Mouse (Mus musculus): ENCODE measurements around the gene Cmip. TPM values are rescaled to one million over a fixed set of nuclear protein-coding genes. Genes with fewer than 3 reads are reported as not detected.

Cmip gene
- polyA plus RNA-seq, 1 experiment from 2014 or later: 146 TPM

DNA sequence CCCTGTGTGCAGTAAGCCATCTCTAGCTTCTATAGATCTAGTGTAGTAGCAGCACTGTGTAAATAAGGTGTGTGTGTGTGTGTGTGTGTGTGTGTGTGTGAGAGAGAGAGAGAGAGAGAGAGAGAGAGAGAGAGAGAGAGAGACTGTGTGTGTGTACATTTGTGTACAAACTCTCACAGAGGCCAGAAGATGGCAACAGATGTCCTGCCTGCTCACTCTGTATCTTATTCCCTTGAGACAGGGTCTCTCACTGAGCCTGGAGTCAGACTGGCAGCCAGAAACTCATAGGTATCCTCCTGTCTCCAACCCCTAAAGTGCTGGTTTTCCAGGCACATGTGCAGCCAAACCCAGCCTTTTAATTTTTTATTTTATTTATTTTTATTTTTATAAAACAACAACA is 221.2 kb downstream of the Cmip start:
- no peak overlapping the region for H3K27ac ChIP-seq (ENCODE audit: low read length)

DNA sequence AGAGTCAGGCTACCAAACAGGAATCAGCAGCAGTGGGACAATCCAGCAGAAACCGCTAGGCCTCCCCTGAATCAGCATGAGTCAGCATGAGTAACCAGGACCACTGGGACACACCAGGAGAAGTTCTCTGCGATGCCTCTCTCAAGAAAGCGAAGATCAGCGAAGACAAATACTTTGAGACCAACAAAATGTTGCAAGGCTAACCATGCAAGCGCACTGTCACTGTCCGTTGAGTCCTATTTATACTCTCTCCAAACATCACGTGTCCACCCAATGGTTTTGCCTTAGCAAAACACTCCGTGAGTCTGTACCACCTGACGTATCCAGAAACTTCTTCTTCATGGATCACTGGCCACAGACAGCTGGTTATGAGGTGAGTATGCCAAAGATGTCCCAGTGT is 223.1 kb downstream of the Cmip start:
- no peaks in the 10 kb centered on the region for H3K36me3 ChIP-seq (ENCODE audit: control insufficient read depth, insufficient read depth, low read length)
- no peaks in the 10 kb centered on the region for H3K27me3 ChIP-seq (ENCODE audit: control insufficient read depth, insufficient read depth, low read depth, low read length)
- no peak overlapping the region for H3K4me2 ChIP-seq (ENCODE audit: low read length)
- WGBS: 93% methylated on average over 9 of the region's 9 CpGs
- no peaks in the 10 kb centered on the region for H3K4me1 ChIP-seq (ENCODE audit: control insufficient read depth, insufficient read depth, low read length)
- no peak overlapping the region for H3K4me3 ChIP-seq (ENCODE audit: low read depth, low read length)
- no peak overlapping the region for H3K9ac ChIP-seq (ENCODE audit: low read depth, low read length)
- no peak overlapping the region for H3K27ac ChIP-seq (ENCODE audit: low read length)
- no peaks in the 10 kb centered on the region for H3K9me3 ChIP-seq (replicated peaks; ENCODE audit: control insufficient read depth, low read length, poor library complexity, severe bottlenecking)
- no peak for ATAC-seq

More for the DNA sequence above, 221.2 kb downstream of the Cmip start:
- no peak overlapping the region for H3K4me2 ChIP-seq (ENCODE audit: low read length)
- no peaks in the 10 kb centered on the region for H3K36me3 ChIP-seq (ENCODE audit: control insufficient read depth, insufficient read depth, low read length)
- H3K4me3 ChIP-seq (ENCODE audit: low read depth, low read length): no peak overlapping the region
- H3K27me3 ChIP-seq (ENCODE audit: control insufficient read depth, insufficient read depth, low read depth, low read length): no peaks in the 10 kb centered on the region
- ATAC-seq: no peak
- no peak overlapping the region for H3K9ac ChIP-seq (ENCODE audit: low read depth, low read length)
- no peaks in the 10 kb centered on the region for H3K9me3 ChIP-seq (replicated peaks; ENCODE audit: control insufficient read depth, low read length, poor library complexity, severe bottlenecking)
- H3K4me1 ChIP-seq (ENCODE audit: control insufficient read depth, insufficient read depth, low read length): no peaks in the 10 kb centered on the region

DNA sequence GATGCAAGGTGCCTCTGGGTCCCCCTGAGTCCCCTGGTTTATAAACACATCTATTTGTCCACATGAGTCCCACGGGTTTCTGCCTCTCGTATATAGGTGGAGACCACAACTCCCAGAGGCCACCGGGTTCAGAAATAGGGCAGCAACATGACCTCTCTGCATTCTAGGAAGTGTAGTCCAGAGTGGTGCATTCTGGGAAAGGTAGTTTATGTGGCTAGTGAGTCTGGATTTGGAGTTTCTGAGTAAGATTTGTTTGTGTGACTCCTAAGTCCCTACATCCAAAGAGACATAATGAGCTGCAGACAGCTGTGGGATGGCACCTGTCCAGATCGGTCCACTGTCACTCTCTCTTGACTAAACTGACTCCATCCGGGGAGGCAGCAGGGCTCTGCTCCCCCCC is 223.7 kb downstream of the Cmip start:
- Histone ChIP-seq H3K27ac (ENCODE audit: low read length) (no peak overlapping the region), H3K9me3 (replicated peaks; ENCODE audit: control insufficient read depth, low read length, poor library complexity, severe bottlenecking) (no peaks in the 10 kb centered on the region), H3K4me1 (ENCODE audit: control insufficient read depth, insufficient read depth, low read length) (no peaks in the 10 kb centered on the region), H3K36me3 (ENCODE audit: control insufficient read depth, insufficient read depth, low read length) (no peaks in the 10 kb centered on the region), H3K27me3 (ENCODE audit: control insufficient read depth, insufficient read depth, low read depth, low read length) (no peaks in the 10 kb centered on the region), H3K9ac (ENCODE audit: low read depth, low read length) (no peak overlapping the region), H3K4me2 (ENCODE audit: low read length) (no peak overlapping the region), H3K4me3 (ENCODE audit: low read depth, low read length) (no peak overlapping the region)
- ATAC-seq: no peak
- 60% methylated on average over 5 of the region's 5 CpGs for WGBS

DNA sequence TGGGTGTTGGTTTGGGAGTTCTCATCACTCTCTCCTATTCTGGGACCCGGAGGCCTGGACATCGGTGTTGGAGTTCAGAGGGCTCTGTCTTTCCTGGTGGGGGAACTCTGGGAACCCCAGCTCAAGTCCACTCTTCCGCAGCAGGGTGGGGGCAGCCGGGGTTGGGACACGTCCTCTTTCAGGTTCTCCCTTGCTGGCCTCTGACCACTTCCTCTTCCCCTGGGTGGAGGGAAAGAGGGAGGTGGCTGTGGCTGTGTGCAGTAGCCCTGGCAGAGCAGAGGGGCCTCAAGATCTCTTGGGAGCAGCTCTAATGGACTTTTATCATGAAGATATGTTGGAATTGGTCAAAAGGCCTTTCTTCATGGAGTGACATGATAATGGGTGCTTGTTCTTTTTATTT is 225.0 kb downstream of the Cmip start:
- no peak for ATAC-seq
- H3K9me3 ChIP-seq (replicated peaks; ENCODE audit: control insufficient read depth, low read length, poor library complexity, severe bottlenecking): no peaks in the 10 kb centered on the region
- no peak overlapping the region for H3K9ac ChIP-seq (ENCODE audit: low read depth, low read length)
- H3K4me2 ChIP-seq (ENCODE audit: low read length): no peak overlapping the region
- H3K36me3 ChIP-seq (ENCODE audit: control insufficient read depth, insufficient read depth, low read length): no peaks in the 10 kb centered on the region
- WGBS: 86% methylated on average over 5 of the region's 5 CpGs
- H3K27ac ChIP-seq (ENCODE audit: low read length): no peak overlapping the region
- no peaks in the 10 kb centered on the region for H3K4me1 ChIP-seq (ENCODE audit: control insufficient read depth, insufficient read depth, low read length)
- H3K27me3 ChIP-seq (ENCODE audit: control insufficient read depth, insufficient read depth, low read depth, low read length): no peaks in the 10 kb centered on the region
- H3K4me3 ChIP-seq (ENCODE audit: low read depth, low read length): no peak overlapping the region

DNA sequence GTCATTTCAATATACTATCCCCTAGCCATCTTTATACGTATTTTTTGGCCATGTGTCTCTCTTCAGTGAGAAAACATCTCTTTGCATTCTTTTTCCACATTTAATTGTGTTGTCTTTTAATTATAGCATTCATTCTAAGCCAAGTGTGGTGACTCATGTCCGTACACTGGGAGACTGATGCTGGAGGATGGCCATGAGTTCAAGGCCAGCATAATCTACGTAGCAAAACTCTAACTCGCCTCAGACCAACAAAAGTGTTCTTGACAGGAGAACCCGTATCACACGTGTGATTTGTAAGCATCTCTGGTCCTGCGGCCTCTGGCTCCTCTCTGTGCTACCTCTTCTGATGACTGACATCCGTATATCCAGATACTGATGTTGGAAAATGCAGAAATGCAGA is 227.9 kb downstream of the Cmip start:
- Histone ChIP-seq H3K4me3 (ENCODE audit: low read depth, low read length) (no peak overlapping the region), H3K27ac (ENCODE audit: low read length) (no peak overlapping the region), H3K4me1 (ENCODE audit: control insufficient read depth, insufficient read depth, low read length) (no peaks in the 10 kb centered on the region), H3K9me3 (replicated peaks; ENCODE audit: control insufficient read depth, low read length, poor library complexity, severe bottlenecking) (no peaks in the 10 kb centered on the region), H3K36me3 (ENCODE audit: control insufficient read depth, insufficient read depth, low read length) (no peaks in the 10 kb centered on the region), H3K4me2 (ENCODE audit: low read length) (no peak overlapping the region), H3K9ac (ENCODE audit: low read depth, low read length) (no peak overlapping the region), H3K27me3 (ENCODE audit: control insufficient read depth, insufficient read depth, low read depth, low read length) (no peaks in the 10 kb centered on the region)
- no peak for ATAC-seq
- 89% methylated on average over 8 of the region's 8 CpGs for WGBS

DNA sequence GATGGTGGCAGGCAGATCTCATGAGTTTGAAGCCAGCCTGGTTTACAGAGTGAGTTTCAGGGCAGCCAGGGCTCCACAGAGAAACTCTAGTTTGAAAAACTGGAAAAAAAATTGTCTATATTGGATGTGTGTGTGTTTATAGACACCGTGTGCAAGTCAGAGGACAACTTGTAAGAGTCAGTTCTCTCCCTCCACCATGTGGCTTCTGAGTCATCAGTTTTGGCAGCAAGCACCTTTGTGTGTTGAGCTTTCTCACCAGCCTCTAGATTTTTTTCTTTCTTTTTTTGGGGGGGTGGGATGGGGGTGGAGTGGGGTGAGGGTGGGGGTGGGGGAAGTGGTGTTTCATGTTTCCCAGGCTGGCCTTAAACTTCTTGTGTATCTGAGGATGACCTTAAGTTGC is 228.5 kb downstream of the Cmip start:
- Histone ChIP-seq H3K27me3 (ENCODE audit: control insufficient read depth, insufficient read depth, low read depth, low read length) (no peaks in the 10 kb centered on the region), H3K4me3 (ENCODE audit: low read depth, low read length) (no peak overlapping the region), H3K9ac (ENCODE audit: low read depth, low read length) (no peak overlapping the region), H3K4me1 (ENCODE audit: control insufficient read depth, insufficient read depth, low read length) (no peaks in the 10 kb centered on the region), H3K4me2 (ENCODE audit: low read length) (no peak overlapping the region), H3K27ac (ENCODE audit: low read length) (no peak overlapping the region), H3K9me3 (replicated peaks; ENCODE audit: control insufficient read depth, low read length, poor library complexity, severe bottlenecking) (no peaks in the 10 kb centered on the region), H3K36me3 (ENCODE audit: control insufficient read depth, insufficient read depth, low read length) (no peaks in the 10 kb centered on the region)
- WGBS: 79% methylated on average over 1 of the region's 1 CpGs
- ATAC-seq: no peak

DNA sequence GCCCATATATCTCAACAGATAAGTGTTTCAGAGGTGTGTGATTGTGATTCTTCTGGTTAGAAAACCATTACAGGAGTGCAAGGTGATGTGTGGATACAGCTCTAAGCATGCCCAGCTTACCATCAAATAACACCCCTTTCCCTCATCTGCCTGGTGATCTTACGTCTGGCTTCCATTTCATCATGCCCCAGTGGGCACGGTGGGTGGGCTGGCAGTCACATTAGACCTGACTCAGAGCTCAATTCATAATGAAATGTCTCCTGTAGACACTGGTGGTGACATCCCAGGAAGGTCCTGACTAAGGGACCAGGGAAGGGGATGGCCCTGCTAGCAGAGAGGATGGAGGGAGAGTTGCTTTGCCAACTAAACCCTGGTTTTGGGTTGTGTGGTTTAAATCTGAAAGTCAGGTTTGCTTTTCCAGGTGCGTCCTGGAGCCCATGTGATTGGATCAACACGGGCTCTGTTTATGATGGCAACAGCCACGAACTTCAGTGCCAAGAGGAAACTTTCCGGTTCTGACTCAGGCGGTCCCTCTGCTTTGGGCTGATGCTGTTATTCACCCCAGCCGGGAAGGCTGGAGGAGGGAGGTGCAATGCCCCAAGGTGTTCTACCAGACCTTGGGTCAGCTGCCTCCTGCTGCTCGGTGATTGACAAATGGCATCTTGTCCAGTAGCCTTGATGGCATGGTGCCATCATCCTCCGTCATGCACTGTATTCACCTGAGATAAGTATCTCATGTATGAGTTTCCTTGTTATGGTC is 231.6 kb downstream of the Cmip start:
- H3K4me3 ChIP-seq (ENCODE audit: low read depth, low read length): no peak overlapping the region
- H3K9me3 ChIP-seq (replicated peaks; ENCODE audit: control insufficient read depth, low read length, poor library complexity, severe bottlenecking): no peaks in the 10 kb centered on the region
- WGBS: 83% methylated on average over 10 of the region's 10 CpGs
- ATAC-seq: no peak
- no peaks in the 10 kb centered on the region for H3K27me3 ChIP-seq (ENCODE audit: control insufficient read depth, insufficient read depth, low read depth, low read length)
- H3K4me1 ChIP-seq (ENCODE audit: control insufficient read depth, insufficient read depth, low read length): no peaks in the 10 kb centered on the region
- no peak overlapping the region for H3K4me2 ChIP-seq (ENCODE audit: low read length)
- H3K9ac ChIP-seq (ENCODE audit: low read depth, low read length): no peak overlapping the region
- H3K27ac ChIP-seq (ENCODE audit: low read length): no peak overlapping the region
- H3K36me3 ChIP-seq (ENCODE audit: control insufficient read depth, insufficient read depth, low read length): no peaks in the 10 kb centered on the region

DNA sequence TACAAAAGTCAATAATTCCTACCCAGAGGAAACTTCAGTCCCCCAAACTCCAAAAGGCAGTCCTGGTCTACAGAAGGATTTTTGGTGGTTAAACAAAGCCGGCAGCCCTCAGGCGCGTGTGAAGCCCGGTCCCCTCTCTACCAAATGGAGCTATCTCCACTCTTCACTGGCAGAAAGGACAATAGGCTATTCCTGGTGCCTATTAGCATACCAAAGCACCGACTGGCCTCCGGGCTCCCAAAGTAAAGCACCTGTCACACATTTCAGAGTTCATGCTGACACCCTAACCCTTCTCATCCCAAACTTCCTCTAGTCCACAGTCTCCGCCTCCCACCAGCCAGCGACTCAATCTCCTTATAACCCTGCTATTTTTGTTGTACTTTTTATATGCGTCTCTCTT is 236.7 kb downstream of the Cmip start:
- Histone ChIP-seq H3K9me3 (replicated peaks; ENCODE audit: control insufficient read depth, low read length, poor library complexity, severe bottlenecking) (no peaks in the 10 kb centered on the region), H3K27ac (ENCODE audit: low read length) (no peak overlapping the region), H3K4me2 (ENCODE audit: low read length) (no peak overlapping the region), H3K9ac (ENCODE audit: low read depth, low read length) (no peak overlapping the region), H3K4me3 (ENCODE audit: low read depth, low read length) (no peak overlapping the region), H3K36me3 (ENCODE audit: control insufficient read depth, insufficient read depth, low read length) (no peaks in the 10 kb centered on the region), H3K27me3 (ENCODE audit: control insufficient read depth, insufficient read depth, low read depth, low read length) (peaks cover 8% of the 10 kb centered on the region), H3K4me1 (ENCODE audit: control insufficient read depth, insufficient read depth, low read length) (peaks cover 6% of the 10 kb centered on the region; the same call in 1 of the 2 replicates)
- WGBS: 12% methylated on average over 9 of the region's 9 CpGs
- no peak for ATAC-seq

DNA sequence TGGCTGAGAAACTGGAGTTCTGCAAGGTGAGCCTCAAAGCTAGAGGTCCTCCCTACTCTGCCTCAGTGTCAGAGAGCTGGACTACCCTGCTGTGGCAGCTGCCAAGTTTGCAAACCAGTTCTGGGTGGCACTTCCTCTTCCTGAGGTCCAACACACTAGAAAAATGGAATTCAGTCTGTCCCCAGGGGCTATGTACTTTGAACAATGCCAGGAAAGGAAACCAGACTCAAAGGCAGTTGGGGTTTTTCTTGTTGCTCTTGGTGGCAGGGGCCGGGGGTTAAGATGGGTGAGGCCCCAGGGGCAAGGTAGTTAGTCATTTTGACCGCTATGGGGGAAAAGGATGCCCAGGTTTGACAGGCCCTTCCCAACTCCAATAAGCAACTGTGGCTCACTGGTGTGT is 238.0 kb downstream of the Cmip start:
- no peak overlapping the region for H3K4me2 ChIP-seq (ENCODE audit: low read length)
- no peak overlapping the region for H3K27ac ChIP-seq (ENCODE audit: low read length)
- H3K9me3 ChIP-seq (replicated peaks; ENCODE audit: control insufficient read depth, low read length, poor library complexity, severe bottlenecking): no peaks in the 10 kb centered on the region
- H3K4me1 ChIP-seq (ENCODE audit: control insufficient read depth, insufficient read depth, low read length): peaks cover 8% of the 10 kb centered on the region; the same call in 1 of the 2 replicates
- no peak overlapping the region for H3K4me3 ChIP-seq (ENCODE audit: low read depth, low read length)
- 85% methylated on average over 2 of the region's 2 CpGs for WGBS
- H3K36me3 ChIP-seq (ENCODE audit: control insufficient read depth, insufficient read depth, low read length): no peaks in the 10 kb centered on the region
- no peak for ATAC-seq
- H3K9ac ChIP-seq (ENCODE audit: low read depth, low read length): no peak overlapping the region
- H3K27me3 ChIP-seq (ENCODE audit: control insufficient read depth, insufficient read depth, low read depth, low read length): peaks cover 15% of the 10 kb centered on the region

Measured in midbrain, embryonic 16.5 days (tissue).